Mouse (Mus musculus): Measurements from ENCODE around the gene Gm13889. TPM values are rescaled to one million over a fixed set of nuclear protein-coding genes. Genes with fewer than 3 reads are reported as not detected.

Gm13889 gene
- total RNA-seq, 2 experiments from 2014 or later, result 50.5 to 51.2 TPM

DNA sequence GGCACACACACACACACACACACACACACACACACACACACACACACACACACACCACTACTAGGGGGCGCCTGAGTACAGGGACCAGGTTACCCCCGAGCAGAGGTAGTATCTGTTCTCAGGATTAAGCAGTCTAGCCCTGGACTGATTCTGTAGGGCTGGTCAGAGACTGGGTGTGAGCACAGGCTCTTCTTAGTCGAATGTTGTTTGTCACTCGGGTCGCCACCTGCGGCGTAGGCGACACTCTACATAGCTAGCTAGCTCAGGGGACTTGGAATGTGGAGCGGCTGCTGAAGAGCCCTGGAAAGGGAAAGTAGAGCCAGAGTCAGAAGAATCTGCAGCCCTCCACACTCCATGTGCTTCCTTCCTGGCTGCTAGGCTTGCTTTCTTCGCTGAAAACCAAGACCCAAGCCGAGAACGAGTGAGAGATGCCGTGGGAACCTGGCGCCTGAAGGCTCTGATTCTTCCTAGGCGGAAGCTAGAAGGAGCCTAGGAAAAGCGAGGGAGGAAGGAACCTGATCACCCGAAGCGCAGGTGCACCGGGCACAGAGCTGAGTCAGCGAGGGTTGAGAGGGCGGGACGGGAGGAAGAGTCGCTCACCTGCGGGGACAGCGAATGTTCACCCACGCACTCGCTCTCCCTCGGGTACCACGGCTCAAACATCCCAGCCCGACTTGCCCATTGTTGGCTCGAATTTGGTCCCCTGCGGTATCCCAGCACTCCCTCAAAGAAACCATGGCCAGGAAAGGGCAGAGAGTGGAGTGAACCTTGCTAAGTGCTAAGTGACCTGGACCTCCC lies 2.0 kb downstream of the Gm13889 start:
- H3K27ac ChIP-seq, result peak overlapping the region; percentile 97
- TF ChIP-seq CTCF (conservative IDR thresholded peaks at IDR 0.05), result 0 out of 2 replicates have a peak, but pooled peaks have one; percentile 4
- peak in 1 of 2 experiments; percentile 44 for DNase-seq (ENCODE audit: low spot score in 2 of 2)
- H3K4me3 ChIP-seq, result peak overlapping the region; percentile 91

DNA sequence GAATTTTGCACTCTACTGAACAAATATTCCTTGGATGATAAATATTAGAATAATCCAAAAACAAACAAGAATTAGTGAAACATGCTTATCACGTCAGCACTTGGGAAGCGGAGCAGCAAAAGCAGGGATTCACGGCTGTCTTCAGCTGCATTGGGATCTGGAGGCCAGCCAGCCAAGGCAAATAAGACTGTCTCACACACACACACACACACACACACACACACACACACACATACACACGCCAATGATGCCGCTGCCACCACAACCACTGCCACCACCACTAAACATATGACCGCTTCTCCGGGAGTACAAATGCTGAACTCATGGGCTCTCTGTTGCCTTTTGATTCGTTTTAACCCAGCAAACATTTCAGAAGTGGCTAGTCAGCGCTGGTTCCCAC lies 3.3 kb downstream of the Gm13889 start:
- TF ChIP-seq CTCF (conservative IDR thresholded peaks at IDR 0.05), result no peak
- no peak for DNase-seq (ENCODE audit: low spot score in 2 of 2)
- H3K4me3 ChIP-seq, result no peak overlapping the region
- peak overlapping the region; percentile 74; the same call in 1 of the 2 replicates for H3K27ac ChIP-seq

DNA sequence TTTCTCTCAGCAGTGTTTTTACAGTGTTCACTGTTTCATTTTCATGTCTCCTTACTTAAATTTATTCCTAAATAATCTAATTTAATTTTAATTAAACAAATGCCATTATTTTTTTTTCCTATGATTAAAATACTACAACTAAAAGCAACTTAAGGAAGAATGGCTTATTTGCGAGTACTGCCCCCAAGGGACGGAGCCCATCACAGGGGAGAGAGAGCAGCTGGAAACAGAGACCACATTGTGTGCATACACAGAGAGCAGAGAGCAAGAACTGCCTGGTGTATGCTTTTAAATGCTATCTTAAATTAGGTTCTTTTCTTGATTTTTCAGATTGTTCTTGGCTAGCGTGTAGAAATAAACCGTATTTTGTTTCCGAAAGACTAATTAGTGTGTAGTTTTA lies 10.0 kb downstream of the Gm13889 start:
- TF ChIP-seq CTCF (conservative IDR thresholded peaks at IDR 0.05), result 0 out of 2 replicates have a peak, but pooled peaks have one; percentile 4
- no peak for DNase-seq (ENCODE audit: low spot score in 2 of 2)
- no peak overlapping the region for H3K4me3 ChIP-seq
- no peak overlapping the region for H3K27ac ChIP-seq

DNA sequence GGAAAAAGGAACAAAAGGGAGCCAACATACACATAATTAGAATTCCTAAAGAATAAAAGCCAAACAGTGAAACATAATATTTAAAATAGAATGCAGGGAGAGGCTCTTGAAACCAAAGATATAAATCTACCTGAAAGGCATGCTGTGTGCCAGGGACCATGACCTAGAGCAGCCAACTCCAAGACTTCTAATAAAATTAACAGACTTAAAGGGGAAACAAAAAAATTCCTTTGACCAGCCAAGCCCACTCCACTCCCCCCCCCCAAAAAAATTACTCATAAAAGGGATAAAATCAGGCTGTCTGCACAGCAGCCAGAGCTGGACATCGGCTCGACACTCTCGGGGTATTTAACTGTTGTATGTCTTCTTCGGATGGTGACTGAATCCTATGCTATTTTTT lies 12.1 kb downstream of the Gm13889 start:
- no peak overlapping the region for H3K27ac ChIP-seq
- no peak for TF ChIP-seq CTCF (conservative IDR thresholded peaks at IDR 0.05)
- no peak overlapping the region for H3K4me3 ChIP-seq
- DNase-seq (ENCODE audit: low spot score in 2 of 2), result no peak

DNA sequence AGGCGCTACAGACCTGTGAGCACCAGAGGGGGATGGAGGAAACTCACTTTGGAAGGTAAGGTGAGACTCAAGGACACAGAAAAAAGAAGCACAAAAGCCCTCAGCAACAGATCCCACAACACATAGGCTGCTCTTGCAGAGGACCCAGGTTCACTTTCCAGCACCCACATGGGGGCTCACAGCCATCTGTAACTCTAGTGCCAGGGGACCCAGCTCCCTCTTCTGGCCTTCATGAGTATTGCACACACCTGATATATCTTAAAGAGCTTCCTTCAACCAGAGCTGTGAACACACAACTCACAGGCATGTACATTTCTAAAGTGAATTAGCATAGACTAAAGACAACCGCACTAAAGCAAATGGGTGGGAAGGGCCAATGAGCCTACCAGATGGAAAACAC lies 12.9 kb downstream of the Gm13889 start:
- Histone ChIP-seq H3K27ac (no peak overlapping the region), H3K4me3 (no peak overlapping the region)
- peak; percentile 61 for TF ChIP-seq CTCF (conservative IDR thresholded peaks at IDR 0.05)
- no peak for DNase-seq (ENCODE audit: low spot score in 2 of 2)

DNA sequence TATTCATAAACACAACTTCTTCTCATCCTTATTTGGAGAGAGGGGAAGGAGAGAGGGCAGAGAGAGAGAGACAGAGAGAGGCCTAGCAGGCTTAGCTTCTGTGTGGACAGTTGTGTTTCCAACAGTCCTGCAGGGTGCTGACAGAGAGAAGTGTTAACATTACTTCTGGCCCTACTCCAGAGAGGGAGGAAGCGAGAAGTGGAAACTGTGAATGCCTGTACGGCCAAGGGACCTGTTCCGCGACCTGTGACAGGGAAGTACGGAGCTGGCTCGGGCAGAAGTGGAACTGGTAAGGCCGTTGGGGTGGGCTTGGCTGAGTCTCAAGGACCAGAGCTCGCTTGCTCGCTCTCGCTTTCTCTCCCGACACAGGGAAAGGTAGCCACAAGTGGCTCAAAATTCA lies 15.3 kb downstream of the Gm13889 start:
- peak overlapping the region; percentile 59 for H3K27ac ChIP-seq
- no peak overlapping the region for H3K4me3 ChIP-seq
- DNase-seq (ENCODE audit: low spot score in 2 of 2), result no peak
- no peak for TF ChIP-seq CTCF (conservative IDR thresholded peaks at IDR 0.05)

DNA sequence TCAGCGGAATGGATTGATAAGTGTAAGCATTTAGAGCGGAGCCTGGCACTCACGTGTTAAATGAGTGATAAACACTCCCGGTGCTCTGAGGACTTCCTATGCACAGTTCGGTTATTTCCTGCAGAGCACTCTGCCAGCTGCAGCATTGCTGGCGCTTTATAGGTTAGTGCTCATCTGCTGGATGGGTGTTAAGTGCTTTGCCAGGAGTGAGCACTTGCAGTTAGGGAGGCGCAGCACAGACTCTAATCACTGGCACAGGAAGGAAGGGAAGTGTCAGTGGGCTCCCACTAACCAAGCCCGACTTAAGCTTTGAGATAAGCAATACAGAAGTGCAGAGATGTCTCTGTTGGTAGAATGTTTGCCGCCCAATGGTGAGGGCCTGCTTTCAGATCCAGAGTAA lies 18.5 kb downstream of the Gm13889 start:
- TF ChIP-seq CTCF (conservative IDR thresholded peaks at IDR 0.05), result no peak
- H3K4me3 ChIP-seq, result no peak overlapping the region
- DNase-seq (ENCODE audit: low spot score in 2 of 2), result no peak
- H3K27ac ChIP-seq, result no peak overlapping the region

DNA sequence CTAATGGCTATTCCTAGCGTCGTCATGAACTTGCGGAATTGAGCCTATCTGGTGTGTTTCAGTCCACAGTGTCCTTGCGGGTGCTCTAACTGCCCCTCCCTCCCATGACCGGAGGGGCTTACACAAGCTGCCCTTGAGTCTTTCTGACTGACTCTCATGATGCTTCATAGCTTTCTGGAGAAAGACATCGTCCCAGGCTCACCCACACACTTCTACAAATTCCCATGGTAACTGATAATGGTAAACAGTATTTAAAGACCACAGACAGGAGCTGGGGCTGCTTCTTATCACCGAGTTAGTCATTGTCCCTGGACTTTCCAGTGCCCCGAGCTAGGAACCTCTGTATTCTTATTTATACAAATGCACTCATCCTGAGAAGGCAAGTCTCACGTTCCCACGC lies 28.1 kb downstream of the Gm13889 start:
- TF ChIP-seq CTCF (conservative IDR thresholded peaks at IDR 0.05), result no peak
- Histone ChIP-seq H3K4me3 (no peak overlapping the region), H3K27ac (no peak overlapping the region)
- no peak for DNase-seq (ENCODE audit: low spot score in 2 of 2)

DNA sequence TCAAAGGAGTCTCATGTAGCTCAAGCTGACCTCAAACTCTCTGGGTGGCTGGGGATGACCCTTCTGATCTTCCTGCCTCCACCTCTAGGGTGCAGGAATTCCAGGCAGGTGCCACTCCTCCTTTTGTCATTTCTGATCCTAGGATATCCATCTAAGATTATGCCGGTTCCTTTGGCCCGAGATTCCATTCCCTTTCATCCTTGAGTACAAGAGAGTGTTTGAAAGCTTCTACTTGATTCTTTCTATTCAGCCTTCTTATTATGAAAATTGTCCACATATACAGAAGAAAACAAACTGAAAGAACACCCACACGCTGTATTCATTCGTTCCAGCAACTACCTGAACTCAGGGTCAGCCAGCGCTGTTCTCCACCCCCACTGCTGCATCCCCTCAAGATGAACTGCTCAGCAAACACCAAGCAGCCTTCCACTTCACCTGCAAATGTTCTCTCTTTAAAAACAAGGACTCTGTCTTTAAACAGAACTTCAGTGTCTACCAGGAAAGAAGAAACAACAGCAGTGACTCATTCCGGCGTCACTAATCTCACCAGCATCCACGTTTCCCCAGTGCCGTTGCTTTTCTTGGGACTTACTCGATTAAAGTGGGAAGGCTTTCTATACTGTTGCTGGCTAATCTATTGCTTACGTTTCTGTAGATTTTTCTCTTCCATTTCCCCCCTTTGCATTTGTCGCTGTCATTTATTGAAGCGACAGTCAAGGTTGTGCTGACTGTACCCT lies 29.1 kb downstream of the Gm13889 start:
- DNase-seq (ENCODE audit: low spot score in 2 of 2), result no peak
- Histone ChIP-seq H3K4me3 (no peak overlapping the region), H3K27ac (no peak overlapping the region)
- TF ChIP-seq CTCF (conservative IDR thresholded peaks at IDR 0.05), result no peak

DNA sequence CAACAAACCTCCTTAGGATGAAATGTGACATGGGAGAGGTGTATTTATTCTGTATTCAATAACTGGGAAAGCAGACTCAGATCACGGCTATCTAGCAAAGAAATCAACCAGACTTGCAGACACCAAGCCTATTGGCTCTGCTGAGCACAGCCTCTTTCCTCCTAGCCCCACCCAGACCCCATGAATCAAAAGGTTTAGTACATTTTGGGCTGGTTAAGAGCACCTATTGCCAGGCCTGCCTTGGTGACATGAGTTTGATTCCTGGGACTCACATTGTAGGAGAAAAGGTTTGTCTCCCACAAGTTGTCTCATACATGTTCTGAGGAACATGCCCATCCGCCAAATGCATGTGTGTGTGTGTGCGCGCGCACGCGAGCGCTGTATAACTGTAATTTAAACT lies 30.9 kb downstream of the Gm13889 start:
- no peak for DNase-seq (ENCODE audit: low spot score in 2 of 2)
- no peak overlapping the region for H3K4me3 ChIP-seq
- TF ChIP-seq CTCF (conservative IDR thresholded peaks at IDR 0.05), result no peak
- H3K27ac ChIP-seq, result no peak overlapping the region

DNA sequence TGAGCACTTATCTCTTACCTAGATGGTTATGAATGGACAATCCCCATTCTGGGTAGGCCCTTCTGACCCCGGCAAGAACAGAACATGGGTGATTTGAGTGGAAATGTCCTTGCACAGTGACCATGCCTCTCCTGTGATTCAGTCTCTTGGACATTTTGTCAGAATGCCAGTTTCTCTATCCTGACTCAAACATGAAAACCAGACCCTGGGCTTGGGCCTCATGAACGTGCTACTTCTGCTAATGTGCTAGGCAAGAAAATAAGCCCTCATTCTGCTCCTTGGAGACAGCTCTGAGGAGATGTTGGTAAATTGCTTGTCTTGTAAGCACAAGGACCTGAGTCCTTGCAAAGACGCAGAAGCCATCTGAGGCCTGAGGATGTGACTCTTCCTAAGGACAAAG lies 37.9 kb downstream of the Gm13889 start:
- no peak for DNase-seq (ENCODE audit: low spot score in 2 of 2)
- H3K4me3 ChIP-seq, result no peak overlapping the region
- TF ChIP-seq CTCF (conservative IDR thresholded peaks at IDR 0.05), result no peak

DNA sequence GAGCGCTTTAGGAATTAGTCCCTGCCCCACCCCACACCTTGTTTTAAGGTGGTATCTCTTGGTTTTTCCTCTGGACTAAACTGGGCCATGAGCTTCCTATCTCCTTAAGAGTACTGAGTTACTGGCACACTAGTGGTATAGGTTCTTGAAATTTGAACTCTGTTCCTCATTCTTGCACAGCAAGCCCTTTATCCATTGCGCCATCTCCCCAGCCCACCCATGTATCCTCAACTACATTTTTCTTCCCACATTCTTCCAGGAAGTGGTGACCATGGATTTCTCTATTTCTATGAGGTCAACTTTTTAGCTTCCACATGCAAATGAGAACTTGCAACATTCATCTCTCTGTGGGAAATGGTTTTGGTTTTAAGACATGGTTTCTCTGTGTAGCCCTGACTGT lies 43.4 kb downstream of the Gm13889 start:
- no peak overlapping the region for H3K27ac ChIP-seq
- TF ChIP-seq CTCF (conservative IDR thresholded peaks at IDR 0.05), result no peak
- H3K4me3 ChIP-seq, result no peak overlapping the region
- no peak for DNase-seq (ENCODE audit: low spot score in 2 of 2)

More for the DNA sequence above, 37.9 kb downstream of the Gm13889 start:
- no peak overlapping the region for H3K27ac ChIP-seq

DNA sequence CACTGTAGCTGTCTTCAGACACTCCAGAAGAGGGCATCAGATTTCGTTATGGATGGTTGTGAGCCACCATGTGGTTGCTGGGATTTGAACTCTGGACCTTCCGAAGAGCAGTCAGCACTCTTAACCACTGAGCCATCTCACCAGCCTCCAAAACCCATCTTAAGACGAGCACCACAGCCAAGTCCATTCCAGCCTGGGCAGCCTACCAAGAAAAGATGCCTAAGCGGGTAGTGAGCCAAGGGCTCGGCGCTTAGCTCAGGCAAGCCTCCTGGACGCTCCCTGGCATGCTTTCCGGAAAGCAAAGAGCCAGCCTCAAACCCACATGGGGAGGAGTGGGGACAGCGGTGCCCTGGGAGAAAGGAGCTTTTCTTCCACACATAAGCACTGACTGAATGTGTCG lies 45.1 kb downstream of the Gm13889 start:
- Histone ChIP-seq H3K27ac (no peak overlapping the region), H3K4me3 (no peak overlapping the region)
- DNase-seq (ENCODE audit: low spot score in 2 of 2), result no peak
- no peak for TF ChIP-seq CTCF (conservative IDR thresholded peaks at IDR 0.05)

DNA sequence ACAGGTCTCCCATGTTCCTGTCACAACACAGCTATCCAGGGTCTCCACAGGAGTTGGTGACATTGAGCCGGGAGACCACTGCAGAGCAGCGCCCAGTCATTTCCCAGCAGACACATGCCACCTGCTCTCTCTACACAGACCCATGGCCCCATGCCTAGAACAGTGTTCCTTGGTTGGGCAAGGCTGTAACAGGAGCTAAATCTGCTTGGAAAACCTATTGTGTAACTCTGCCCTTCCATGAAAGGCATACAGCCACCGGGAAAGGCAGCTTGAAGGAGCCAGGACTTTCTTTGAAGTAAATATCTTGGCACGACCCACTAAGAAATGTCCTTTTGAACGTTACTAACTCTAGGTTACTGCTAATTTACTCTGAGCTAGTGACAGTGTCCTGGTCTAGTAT lies 47.3 kb downstream of the Gm13889 start:
- no peak overlapping the region for H3K27ac ChIP-seq
- no peak for DNase-seq (ENCODE audit: low spot score in 2 of 2)
- TF ChIP-seq CTCF (conservative IDR thresholded peaks at IDR 0.05), result no peak
- H3K4me3 ChIP-seq, result no peak overlapping the region
